Comparison of ENCODE assay signal across 23 mouse cellular contexts in genomic region chr3:22038004-22038403, GRCm38 (mm10).
"Had no signal": no experiment of that assay in that cellular context is flagged by ENCODE, and none has a peak within 500 bp of the region (broad histone marks: within the 10 kb centered on the region; RNA-seq: fewer than 3 reads in every experiment).

No protein-coding gene starts in this region.

- H3K36me3 ChIP-seq: heart, embryonic 10.5 days; heart, embryonic 12.5 days; hindbrain, embryonic 13.5 days; hindbrain, embryonic 15.5 days; kidney, embryonic 15.5 days; limb, embryonic 13.5 days; limb, embryonic 15.5 days; liver, embryonic 12.5 days had no signal

- H3K27ac ChIP-seq: heart, embryonic 10.5 days; hindbrain, embryonic 13.5 days; hindbrain, embryonic 15.5 days; hindbrain, postnatal 0 days; kidney, embryonic 15.5 days; kidney, postnatal 0 days; limb, embryonic 13.5 days; limb, embryonic 15.5 days; liver, embryonic 12.5 days; liver, embryonic 14.5 days had no signal

- H3K9ac ChIP-seq: heart, embryonic 12.5 days; hindbrain, embryonic 13.5 days; hindbrain, embryonic 15.5 days; kidney, embryonic 15.5 days; limb, embryonic 13.5 days; limb, embryonic 15.5 days; liver, embryonic 12.5 days; liver, embryonic 14.5 days had no signal

- H3K9me3 ChIP-seq: heart, embryonic 10.5 days; heart, embryonic 12.5 days; hindbrain, embryonic 13.5 days; hindbrain, embryonic 15.5 days; kidney, embryonic 15.5 days; limb, embryonic 13.5 days; limb, embryonic 15.5 days; liver, embryonic 12.5 days had no signal

- H3K27me3 ChIP-seq: heart, embryonic 12.5 days; hindbrain, embryonic 13.5 days; hindbrain, embryonic 15.5 days; kidney, embryonic 15.5 days; limb, embryonic 13.5 days; limb, embryonic 15.5 days; liver, embryonic 12.5 days had no signal

- H3K4me2 ChIP-seq: heart, embryonic 12.5 days; hindbrain, embryonic 13.5 days; hindbrain, embryonic 15.5 days; kidney, embryonic 15.5 days; limb, embryonic 13.5 days; limb, embryonic 15.5 days; liver, embryonic 12.5 days had no signal

- H3K4me1 ChIP-seq: heart, embryonic 10.5 days; hindbrain, embryonic 13.5 days; hindbrain, embryonic 15.5 days; kidney, embryonic 15.5 days; limb, embryonic 13.5 days; limb, embryonic 15.5 days; liver, embryonic 12.5 days had no signal

- H3K4me3 ChIP-seq: heart, embryonic 10.5 days; heart, embryonic 12.5 days; hindbrain, embryonic 13.5 days; hindbrain, embryonic 15.5 days; kidney, embryonic 15.5 days; limb, embryonic 13.5 days; limb, embryonic 15.5 days; liver, embryonic 12.5 days had no signal

- DNase-seq: gastrocnemius, postnatal 25 days; heart, adult 18-20 months; heart, postnatal 10 days; kidney, adult 18-20 months; kidney, adult 8-10 months; kidney, postnatal 14 days; kidney, postnatal 36 days; layer of hippocampus, adult 9-11 months; layer of hippocampus, postnatal 36 days; left cerebral cortex, postnatal 4 days; lung, adult 18-20 months had no signal

- ATAC-seq: hindbrain, postnatal 0 days; intestine, postnatal 0 days; liver, embryonic 12.5 days had no signal
